Mouse (Mus musculus) limb, embryonic 12.5 days (tissue): ENCODE data around the gene Cenpf. TPM values are rescaled to one million over a fixed set of nuclear protein-coding genes. Genes with fewer than 3 reads are reported as not detected.
A peak's percentile ranks its signal among the peaks of the same experiment; 100 is the strongest.

Experiments
- ATAC-seq: fragments of 200-750 bp; cut with Nextera tagmentation; 2 replicates; pipeline ENCODE4 v1.8.0; 2017; ENCODE audit warnings: low read depth, moderate TSS enrichment; ENCODE audit not compliant: insufficient number of reproducible peaks, insufficient read depth, low FRiP score, low TSS enrichment
- H3K27ac ChIP-seq: fragments of 300-500 bp; sonication (generic); 2 replicates; pipeline ENCODE4 v1.5.1; 2016; ENCODE audit warnings: mild to moderate bottlenecking, moderate library complexity
- H3K27me3 ChIP-seq: fragments of 300-500 bp; sonication (generic); 2 replicates; pipeline ENCODE4 v1.6.1; 2016; ENCODE audit warnings: mild to moderate bottlenecking, moderate library complexity
- H3K36me3 ChIP-seq: fragments of 300-500 bp; sonication (generic); 2 replicates; pipeline ENCODE4 v1.6.1; 2016; ENCODE audit warnings: mild to moderate bottlenecking, moderate library complexity
- H3K4me1 ChIP-seq: fragments of 300-500 bp; sonication (generic); replicated peaks from 2 replicates; pipeline ENCODE4 v1.6.1; 2016
- H3K4me2 ChIP-seq: fragments of 300-500 bp; sonication (generic); 2 replicates; pipeline ENCODE4 v1.6.1; 2016; ENCODE audit warnings: mild to moderate bottlenecking, moderate library complexity
- H3K4me3 ChIP-seq: fragments of 300-500 bp; sonication (generic); replicated peaks from 2 replicates; pipeline ENCODE4 v1.5.1; 2016; ENCODE audit warnings: mild to moderate bottlenecking
- H3K9ac ChIP-seq: fragments of 300-500 bp; sonication (generic); replicated peaks from 2 replicates; pipeline ENCODE4 v1.6.1; 2016; ENCODE audit warnings: mild to moderate bottlenecking, moderate library complexity
- H3K9me3 ChIP-seq: fragments of 300-500 bp; sonication (generic); 2 replicates; pipeline ENCODE4 v1.6.1; 2016; ENCODE audit warnings: mild to moderate bottlenecking, moderate library complexity
- WGBS: fragments of 180-500 bp; shearing (Covaris S2); methylation state at CpG from one replicate; pipeline ENCODE4 v1.1.7; 2016; 5-methylcytosine and 5-hydroxymethylcytosine counted together
- polyA plus RNA-seq: library from polyadenylated mRNA; unstranded; fragments of >200 nt; fragmentation: Nextera tagmentation; extraction: Ambion mirVana; gene quantifications from 2 replicates; pipeline ENCODE4 v1.2.1, GENCODE M21; 2016

Gene Cenpf
- polyA plus RNA-seq, 1 experiment from 2014 or later = 100 TPM

DNA sequence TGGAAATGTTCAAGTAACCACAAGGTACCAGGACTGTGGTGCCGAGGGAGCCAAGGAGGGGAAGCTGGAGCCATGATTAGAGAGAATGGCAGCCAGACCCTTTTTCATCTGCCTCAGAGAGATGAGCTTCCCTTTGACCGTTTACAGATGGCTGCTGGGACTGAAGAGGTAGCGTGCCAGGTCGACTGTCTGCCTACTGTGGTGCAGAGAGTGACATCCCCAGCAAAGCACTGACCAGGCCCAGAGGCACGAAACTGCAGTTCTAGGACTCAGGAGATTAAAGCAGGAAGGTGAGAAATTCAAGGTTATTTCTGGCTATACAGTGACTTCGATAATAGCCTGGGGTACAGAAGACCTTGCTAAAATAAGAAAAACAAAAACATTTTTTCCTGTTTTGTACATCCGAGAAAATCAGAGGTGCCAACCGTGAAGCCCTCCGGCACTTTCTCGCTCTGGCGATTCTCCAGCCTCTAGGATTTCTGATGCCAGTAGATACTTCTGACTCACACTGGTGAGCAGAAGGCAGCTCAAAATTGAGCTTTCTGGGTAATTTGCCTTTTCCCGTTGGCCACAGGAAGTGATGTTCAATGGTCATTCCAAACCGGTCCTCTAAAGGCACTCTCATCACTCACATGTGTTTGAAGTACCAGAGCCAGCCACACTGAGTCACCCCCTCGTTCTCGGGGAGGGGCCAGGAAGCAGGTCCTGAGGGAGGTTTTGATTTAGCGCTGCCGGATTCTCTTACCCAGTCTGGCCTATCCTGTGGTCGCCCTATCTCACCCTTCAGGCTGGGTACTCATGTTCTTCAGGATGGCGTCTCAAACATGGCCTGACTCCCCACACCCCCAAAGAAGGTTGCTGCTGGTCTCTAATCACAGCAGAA lies 28.3 kb upstream of the Cenpf start:
- Histone ChIP-seq H3K36me3 (no peaks in the 10 kb centered on the region), H3K27ac (no peak overlapping the region), H3K4me2 (no peak overlapping the region; the same call in 1 of the 2 replicates), H3K4me1 (peaks cover 5% of the 10 kb centered on the region; the same call in 1 of the 2 replicates), H3K9me3 (peaks cover 5% of the 10 kb centered on the region; the same call in 1 of the 2 replicates), H3K27me3 (peaks cover 3% of the 10 kb centered on the region; the same call in 1 of the 2 replicates), H3K4me3 (no peak overlapping the region), H3K9ac (no peak overlapping the region)
- 0 out of 2 replicates have a peak, but pooled peaks have one; percentile 56 for ATAC-seq
- 48% methylated on average over 19 of the region's 19 CpGs for WGBS

DNA sequence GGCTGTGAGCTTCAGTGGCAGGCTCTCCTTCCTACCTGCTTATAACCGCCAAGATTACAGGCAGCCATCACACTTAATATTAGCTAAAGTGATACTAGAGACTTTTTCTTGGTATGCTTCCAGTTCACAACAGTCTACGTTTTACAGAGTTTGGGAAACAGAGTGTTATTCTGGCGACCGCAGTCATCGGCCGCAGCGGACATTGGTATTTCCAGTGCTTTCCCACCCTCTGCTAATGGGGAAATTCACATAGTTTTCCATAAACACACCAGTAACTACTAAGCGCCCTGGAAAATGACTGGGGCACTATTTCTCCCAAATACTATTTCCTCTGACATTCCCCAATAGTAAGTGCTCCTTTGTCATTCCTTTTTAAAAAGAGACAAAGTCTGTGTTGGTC lies 21.1 kb upstream of the Cenpf start:
- no peak overlapping the region for H3K4me3 ChIP-seq
- no peak for ATAC-seq
- no peak overlapping the region for H3K9ac ChIP-seq
- H3K4me1 ChIP-seq = peaks cover 30% of the 10 kb centered on the region
- 0 out of 2 replicates have a peak overlapping the region, but pooled peaks have one; percentile 35 for H3K27ac ChIP-seq
- H3K27me3 ChIP-seq = no peaks in the 10 kb centered on the region
- no peaks in the 10 kb centered on the region for H3K36me3 ChIP-seq
- no peak overlapping the region for H3K4me2 ChIP-seq
- 60% methylated on average over 8 of the region's 8 CpGs for WGBS
- H3K9me3 ChIP-seq = no peaks in the 10 kb centered on the region

DNA sequence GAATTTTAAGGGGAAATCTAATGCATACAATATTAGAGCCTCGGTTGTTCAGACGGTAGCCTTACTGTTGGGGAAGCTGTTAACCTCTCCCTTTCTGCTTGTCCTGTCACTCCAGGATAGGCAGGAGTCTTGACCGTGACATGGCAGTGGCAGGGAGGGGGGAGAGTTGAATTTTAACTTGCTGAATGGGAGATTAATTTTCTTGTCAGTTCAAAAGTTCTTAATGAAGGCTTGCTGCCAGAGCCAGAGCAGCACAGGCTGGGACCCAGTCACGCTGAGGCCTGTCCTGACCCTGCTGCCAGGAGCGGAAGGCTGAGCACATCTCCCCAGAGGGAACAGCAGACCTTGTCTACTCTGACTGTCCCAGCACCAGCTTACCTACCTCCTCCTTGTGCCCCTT lies 19.5 kb upstream of the Cenpf start:
- 21% methylated on average over 5 of the region's 5 CpGs for WGBS
- no peaks in the 10 kb centered on the region for H3K27me3 ChIP-seq
- no peak overlapping the region for H3K4me2 ChIP-seq
- ATAC-seq = no peak
- H3K4me3 ChIP-seq = no peak overlapping the region
- no peak overlapping the region for H3K9ac ChIP-seq
- H3K9me3 ChIP-seq = no peaks in the 10 kb centered on the region
- peak overlapping the region; percentile 35; the same call in 1 of the 2 replicates for H3K27ac ChIP-seq
- peaks cover 38% of the 10 kb centered on the region for H3K4me1 ChIP-seq
- no peaks in the 10 kb centered on the region for H3K36me3 ChIP-seq

DNA sequence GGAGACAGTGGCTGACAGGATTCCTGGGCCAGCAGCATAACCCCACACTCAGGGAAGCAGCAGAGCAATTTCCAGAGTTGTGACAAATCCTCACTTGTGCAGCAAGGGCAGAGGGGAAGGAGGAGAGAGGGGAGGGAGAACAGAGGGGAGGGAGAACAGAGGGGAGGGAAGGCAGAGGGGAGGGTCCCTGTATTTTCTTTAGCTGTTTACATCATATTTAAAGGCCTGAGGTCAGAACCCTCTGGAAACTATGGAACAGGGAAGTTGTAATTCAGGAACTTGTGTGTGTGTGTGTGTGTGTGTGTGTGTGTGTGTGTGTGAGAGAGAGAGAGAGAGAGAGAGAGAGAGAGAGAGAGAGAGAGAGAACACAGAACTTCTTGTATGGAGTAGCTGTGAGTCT lies 19.1 kb upstream of the Cenpf start:
- no peak overlapping the region for H3K9ac ChIP-seq
- H3K36me3 ChIP-seq = no peaks in the 10 kb centered on the region
- peaks cover 40% of the 10 kb centered on the region for H3K4me1 ChIP-seq
- peak overlapping the region; percentile 41; the same call in 1 of the 2 replicates for H3K27ac ChIP-seq
- no peak overlapping the region for H3K4me3 ChIP-seq
- H3K9me3 ChIP-seq = no peaks in the 10 kb centered on the region
- no peak for ATAC-seq
- no peaks in the 10 kb centered on the region for H3K27me3 ChIP-seq
- no peak overlapping the region for H3K4me2 ChIP-seq

DNA sequence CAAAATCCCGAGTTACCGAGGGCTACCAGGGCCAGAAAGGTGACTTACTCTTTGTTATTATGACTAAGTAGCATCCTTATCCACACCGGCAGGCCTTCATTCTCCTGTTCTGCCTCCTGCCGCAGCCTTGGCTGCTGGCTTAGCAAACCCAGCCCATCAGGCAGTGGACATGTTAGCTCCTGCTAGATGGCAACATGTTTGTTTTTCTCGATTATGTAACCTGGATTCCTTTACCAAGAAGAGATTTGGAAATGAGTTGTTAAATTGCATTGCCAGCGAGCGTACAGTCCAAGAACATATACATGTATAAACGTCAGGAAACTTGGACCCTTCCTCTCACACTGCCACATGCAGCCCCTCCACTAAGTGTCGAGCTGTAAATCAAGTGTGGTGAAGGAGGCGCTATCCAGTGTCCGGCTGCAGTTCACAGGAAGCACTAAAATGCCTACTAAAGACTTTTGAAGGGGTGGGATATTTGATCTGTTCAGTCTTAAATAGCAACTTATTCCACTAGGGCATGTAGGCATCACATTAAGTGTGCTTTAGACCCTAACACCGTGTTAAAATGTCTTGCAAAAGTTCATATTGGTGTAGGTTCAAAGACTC lies 18.3 kb upstream of the Cenpf start:
- Histone ChIP-seq H3K4me1 (peaks cover 44% of the 10 kb centered on the region), H3K27me3 (no peaks in the 10 kb centered on the region), H3K36me3 (no peaks in the 10 kb centered on the region), H3K9ac (no peak overlapping the region), H3K9me3 (no peaks in the 10 kb centered on the region), H3K4me2 (no peak overlapping the region), H3K27ac (no peak overlapping the region), H3K4me3 (no peak overlapping the region)
- 36% methylated on average over 12 of the region's 12 CpGs for WGBS
- no peak for ATAC-seq

DNA sequence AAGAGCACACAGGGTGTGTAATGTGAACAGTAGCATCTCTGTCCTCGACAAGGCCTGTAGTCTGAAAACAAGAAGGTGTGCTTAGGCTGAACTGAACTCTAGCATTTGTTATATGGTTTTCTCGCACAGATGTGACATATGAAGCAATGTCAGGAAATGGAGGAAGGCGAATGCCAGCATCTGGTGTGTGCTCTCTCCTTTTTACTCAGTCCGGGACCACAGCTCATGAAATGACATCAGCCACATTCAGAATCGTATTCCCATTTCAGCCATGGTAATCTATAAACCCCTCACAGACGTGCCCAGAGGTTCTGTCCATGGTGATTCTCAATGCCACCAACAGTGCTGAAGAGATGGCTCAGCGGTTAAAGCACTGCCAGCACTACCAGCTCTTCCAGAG lies 15.7 kb upstream of the Cenpf start:
- Histone ChIP-seq H3K4me2 (no peak overlapping the region), H3K9ac (no peak overlapping the region), H3K27me3 (no peaks in the 10 kb centered on the region), H3K27ac (no peak overlapping the region), H3K4me1 (peaks cover 36% of the 10 kb centered on the region), H3K4me3 (no peak overlapping the region), H3K36me3 (no peaks in the 10 kb centered on the region), H3K9me3 (no peaks in the 10 kb centered on the region)
- WGBS = 67% methylated on average over 7 of the region's 7 CpGs
- ATAC-seq = no peak

DNA sequence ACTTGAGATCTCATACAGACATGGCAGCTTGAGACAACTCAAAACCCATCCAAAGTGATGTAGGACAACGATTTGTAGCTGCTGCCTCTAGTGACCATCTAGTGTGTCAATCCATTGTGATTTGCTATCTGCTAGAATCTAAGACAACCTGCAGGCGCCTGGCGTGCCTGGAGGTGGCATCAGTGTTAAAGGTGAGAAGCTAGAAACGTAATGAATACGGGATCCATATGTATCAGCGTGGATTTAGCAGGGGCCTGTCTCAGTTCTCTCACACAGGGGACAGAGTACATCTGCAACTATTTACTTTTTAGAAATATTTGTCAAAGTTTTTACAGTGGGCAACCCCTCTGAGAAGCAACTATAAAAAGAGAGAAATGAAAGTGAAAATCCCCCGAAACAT lies 15.3 kb upstream of the Cenpf start:
- H3K9ac ChIP-seq = no peak overlapping the region
- no peaks in the 10 kb centered on the region for H3K27me3 ChIP-seq
- ATAC-seq = no peak
- no peak overlapping the region for H3K4me3 ChIP-seq
- no peaks in the 10 kb centered on the region for H3K9me3 ChIP-seq
- no peaks in the 10 kb centered on the region for H3K36me3 ChIP-seq
- WGBS = 38% methylated on average over 7 of the region's 7 CpGs
- H3K4me1 ChIP-seq = peaks cover 34% of the 10 kb centered on the region
- no peak overlapping the region for H3K27ac ChIP-seq
- H3K4me2 ChIP-seq = no peak overlapping the region

DNA sequence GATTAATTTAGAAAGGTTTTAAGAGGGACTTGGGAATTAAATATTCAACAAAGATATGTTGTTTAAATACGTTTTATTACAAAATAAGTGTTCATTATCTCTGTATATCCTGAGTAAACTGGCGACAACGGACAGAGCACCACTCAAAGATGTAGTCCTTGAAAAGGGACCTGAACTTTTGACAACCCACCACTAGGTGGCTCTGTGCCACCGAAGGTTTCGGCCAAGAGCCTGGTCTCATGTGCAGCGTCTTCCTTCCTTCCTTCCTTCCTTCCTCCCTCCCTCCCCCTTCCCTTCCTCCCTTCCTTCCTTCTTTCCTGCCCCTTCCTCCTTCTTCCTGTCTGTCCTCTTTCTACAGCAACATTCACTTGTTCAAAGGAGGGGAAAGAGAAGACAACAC lies 13.1 kb upstream of the Cenpf start:
- Histone ChIP-seq H3K4me1 (peaks cover 15% of the 10 kb centered on the region), H3K9ac (no peak overlapping the region), H3K27me3 (no peaks in the 10 kb centered on the region), H3K4me2 (no peak overlapping the region), H3K36me3 (no peaks in the 10 kb centered on the region), H3K4me3 (no peak overlapping the region), H3K9me3 (no peaks in the 10 kb centered on the region), H3K27ac (no peak overlapping the region)
- no peak for ATAC-seq
- 1% methylated on average over 6 of the region's 6 CpGs for WGBS

DNA sequence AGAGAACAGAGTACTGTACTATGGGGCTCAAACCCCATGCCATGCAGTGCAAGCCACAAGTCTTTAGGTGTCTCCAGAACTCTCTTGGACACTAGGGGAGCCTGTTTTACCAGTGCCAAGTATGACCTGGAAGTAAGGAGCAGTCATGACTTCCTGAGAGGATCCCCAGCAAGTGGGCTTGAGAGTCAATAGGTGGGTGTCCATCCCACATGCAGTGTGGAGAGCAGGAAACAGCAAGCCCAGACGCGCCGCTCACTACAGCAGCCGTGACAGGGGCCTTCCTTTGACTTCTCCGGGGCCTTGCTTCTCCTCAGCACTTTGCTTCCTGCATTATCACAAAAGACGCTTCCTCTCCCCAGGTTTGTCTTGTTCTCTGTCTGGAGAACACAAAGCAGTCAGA lies 12.3 kb upstream of the Cenpf start:
- Histone ChIP-seq H3K36me3 (no peaks in the 10 kb centered on the region), H3K4me2 (no peak overlapping the region), H3K4me1 (0 out of 2 replicates have a peak, but pooled peaks cover 14% of the 10 kb centered on the region), H3K4me3 (no peak overlapping the region), H3K27me3 (no peaks in the 10 kb centered on the region), H3K9me3 (no peaks in the 10 kb centered on the region), H3K9ac (no peak overlapping the region), H3K27ac (no peak overlapping the region)
- WGBS = 79% methylated on average over 6 of the region's 6 CpGs
- no peak for ATAC-seq

DNA sequence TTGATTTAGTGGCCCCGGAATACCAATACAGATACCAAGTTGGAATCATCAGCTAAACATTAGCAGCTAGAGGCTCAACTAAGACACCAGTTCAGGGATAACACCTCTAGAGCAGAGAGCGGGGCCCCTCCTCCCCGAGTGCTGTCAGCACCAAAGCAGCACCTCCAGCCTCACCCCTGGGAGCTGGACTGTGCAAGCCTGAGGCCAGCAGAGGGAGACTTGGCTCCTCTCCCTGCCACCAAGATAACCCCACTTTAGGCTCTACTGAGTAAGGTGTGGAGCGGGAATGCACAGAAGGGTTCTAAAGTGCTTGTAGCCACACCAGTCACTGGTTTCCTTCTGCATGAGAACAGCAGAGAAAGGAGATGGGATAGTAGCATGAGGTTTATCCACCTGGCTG lies 10.5 kb upstream of the Cenpf start:
- no peak overlapping the region for H3K4me3 ChIP-seq
- WGBS = 70% methylated on average over 4 of the region's 4 CpGs
- no peak overlapping the region for H3K4me2 ChIP-seq
- ATAC-seq = no peak
- no peaks in the 10 kb centered on the region for H3K9me3 ChIP-seq
- no peak overlapping the region for H3K9ac ChIP-seq
- 0 out of 2 replicates have a peak, but pooled peaks cover 11% of the 10 kb centered on the region for H3K4me1 ChIP-seq
- H3K27me3 ChIP-seq = no peaks in the 10 kb centered on the region
- H3K36me3 ChIP-seq = no peaks in the 10 kb centered on the region
- no peak overlapping the region for H3K27ac ChIP-seq

DNA sequence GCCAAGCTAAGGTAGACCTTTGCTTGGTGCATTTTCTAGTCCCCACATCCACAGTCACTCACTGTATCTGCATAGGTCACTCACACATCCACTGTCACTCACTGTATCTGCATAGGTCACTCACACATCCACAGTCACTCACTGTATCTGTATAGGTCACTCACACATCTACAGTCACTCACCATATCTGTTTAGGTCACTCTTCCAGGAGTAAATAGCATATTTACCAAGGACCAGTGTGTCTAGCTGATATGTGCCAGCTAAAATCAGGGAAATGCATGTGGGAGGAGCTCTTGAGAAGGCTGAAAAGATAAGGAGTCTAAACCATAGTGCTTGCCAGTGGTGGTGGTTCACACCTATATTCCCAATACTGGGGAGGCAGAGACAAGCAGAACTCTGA lies 7.4 kb upstream of the Cenpf start:
- H3K9ac ChIP-seq = no peak overlapping the region
- no peaks in the 10 kb centered on the region for H3K9me3 ChIP-seq
- H3K4me3 ChIP-seq = no peak overlapping the region
- H3K4me1 ChIP-seq = no peaks in the 10 kb centered on the region
- no peak for ATAC-seq
- H3K27ac ChIP-seq = no peak overlapping the region
- H3K4me2 ChIP-seq = no peak overlapping the region
- H3K27me3 ChIP-seq = no peaks in the 10 kb centered on the region
- no peaks in the 10 kb centered on the region for H3K36me3 ChIP-seq
